Mouse (Mus musculus) ES-E14 (cell line): Measurements from ENCODE around the gene Slc4a4.

Source experiments
- ZC3H11A ChIP-seq: IDR thresholded peaks from 2 replicates; pipeline ENCODE4 v1.6.1; 2012; ENCODE audit warnings: low read depth, mild to moderate bottlenecking, inconsistent platforms, low read length, borderline replicate concordance
- ZNF384 ChIP-seq: IDR thresholded peaks from 2 replicates; pipeline ENCODE4 v1.6.1; 2012; ENCODE audit warnings: low read depth, low read length, inconsistent platforms

- TF ChIP-seq ZNF384 (no peak), ZC3H11A (no peak)
These were observed 390.4 kb downstream of the Slc4a4 start for GRCm38 (mm10) chr5:89277049-89277448.
